Mouse (Mus musculus): Measurements from ENCODE around the gene Cd44.

Cd44 gene

GRCm38 (mm10) chr2:102913833-102914545 is 12.5 kb upstream of the Cd44 start:
- DNase-seq (ENCODE audit: low spot score): no peak

DNA sequence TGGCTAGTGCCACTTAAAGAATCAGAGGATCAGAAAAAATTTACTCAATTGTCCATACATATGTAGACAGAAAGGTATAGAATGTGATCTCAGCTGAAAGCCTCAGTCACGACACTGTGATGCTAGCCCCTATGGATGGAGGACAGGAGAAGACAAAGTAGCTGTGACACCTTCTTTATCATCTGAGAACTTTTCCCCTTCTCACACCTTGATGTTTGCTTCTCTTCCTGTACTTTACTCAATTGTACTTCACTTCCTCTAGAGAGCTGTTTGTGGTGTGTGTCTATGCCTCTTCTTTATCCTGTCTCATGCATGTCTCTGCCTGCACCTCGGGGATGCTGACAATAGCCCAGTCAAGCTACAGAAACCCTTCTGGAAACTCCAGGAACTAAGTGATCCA is 11.5 kb upstream of the Cd44 start:
- no peak for DNase-seq (ENCODE audit: low spot score)

DNA sequence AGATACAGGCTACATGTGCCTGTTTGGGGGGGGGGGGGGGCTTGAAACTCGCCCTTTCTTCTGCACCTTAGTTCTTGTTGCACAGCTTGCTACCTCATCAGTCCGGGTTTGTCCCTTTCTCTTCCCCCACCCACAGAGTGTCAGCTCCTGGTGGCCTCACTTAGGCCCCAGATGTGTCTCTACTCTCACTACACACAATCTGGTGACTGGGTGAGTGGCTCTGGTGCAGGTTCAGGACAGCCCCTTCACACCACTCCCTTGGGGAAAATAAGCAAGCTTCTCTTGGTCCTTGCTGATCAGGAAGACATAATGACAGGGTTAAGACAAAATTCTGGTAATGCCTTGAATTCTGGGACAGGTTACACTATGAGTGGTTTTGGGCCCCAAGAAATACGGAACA is 11.0 kb upstream of the Cd44 start:
- DNase-seq (ENCODE audit: low spot score): no peak

- no peak for DNase-seq (ENCODE audit: low spot score)
Observed at GRCm38 (mm10) chr2:102909403-102909802, 7.9 kb upstream of the Cd44 start.

DNA sequence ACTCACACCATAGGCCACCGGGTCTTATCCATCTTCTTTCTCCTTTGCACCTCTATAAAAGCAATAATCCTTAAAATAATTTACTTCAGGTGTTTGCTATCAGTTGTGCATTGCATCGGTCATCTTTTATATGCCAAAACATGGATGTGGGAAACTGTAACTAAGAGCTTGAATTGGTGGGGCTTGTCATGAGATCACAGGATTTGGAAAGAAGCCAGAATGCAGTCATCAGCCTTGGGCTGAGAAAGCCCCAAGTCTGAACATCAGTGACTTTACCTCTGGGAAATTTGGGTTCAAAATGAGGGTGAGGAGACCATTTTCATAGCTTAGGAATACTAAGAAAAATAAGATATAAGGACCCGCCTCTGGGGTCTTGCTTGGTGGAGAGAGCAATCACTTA is 4.1 kb upstream of the Cd44 start:
- DNase-seq (ENCODE audit: low spot score): no peak

GRCm38 (mm10) chr2:102901828-102902223 is 361 bp upstream of the Cd44 start:
- DNase-seq (ENCODE audit: low spot score): no peak

DNA sequence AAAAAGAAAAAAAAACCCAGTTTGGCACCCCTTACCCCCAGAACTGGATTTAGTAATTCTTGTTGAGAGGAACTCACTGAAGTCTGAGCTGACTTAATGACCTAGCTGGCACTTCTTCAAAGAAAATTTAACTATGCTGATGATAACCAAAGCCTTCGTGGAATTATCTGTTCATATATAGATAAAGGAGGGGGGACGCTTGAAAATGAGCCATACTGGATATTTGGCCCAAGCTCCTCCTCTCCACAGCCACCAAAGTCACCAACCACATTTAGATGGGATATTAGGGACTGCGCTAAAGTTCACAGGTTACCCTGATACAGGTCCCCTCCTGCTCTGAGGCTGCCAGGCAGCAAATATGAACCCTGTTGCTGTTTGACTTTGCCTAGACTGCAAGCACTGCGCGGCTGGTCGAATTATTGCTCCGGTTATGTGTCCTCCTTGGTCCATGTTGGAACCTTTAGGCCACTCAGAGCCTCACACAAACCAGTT is 1.2 kb downstream of the Cd44 start:
- DNase-seq (ENCODE audit: low spot score): no peak

GRCm38 (mm10) chr2:102899238-102899637 is 2.2 kb downstream of the Cd44 start:
- no peak for DNase-seq (ENCODE audit: low spot score)

GRCm38 (mm10) chr2:102898585-102898984 is 2.9 kb downstream of the Cd44 start:
- no peak for DNase-seq (ENCODE audit: low spot score)

GRCm38 (mm10) chr2:102896154-102896553 is 5.3 kb downstream of the Cd44 start:
- DNase-seq (ENCODE audit: low spot score): no peak

DNA sequence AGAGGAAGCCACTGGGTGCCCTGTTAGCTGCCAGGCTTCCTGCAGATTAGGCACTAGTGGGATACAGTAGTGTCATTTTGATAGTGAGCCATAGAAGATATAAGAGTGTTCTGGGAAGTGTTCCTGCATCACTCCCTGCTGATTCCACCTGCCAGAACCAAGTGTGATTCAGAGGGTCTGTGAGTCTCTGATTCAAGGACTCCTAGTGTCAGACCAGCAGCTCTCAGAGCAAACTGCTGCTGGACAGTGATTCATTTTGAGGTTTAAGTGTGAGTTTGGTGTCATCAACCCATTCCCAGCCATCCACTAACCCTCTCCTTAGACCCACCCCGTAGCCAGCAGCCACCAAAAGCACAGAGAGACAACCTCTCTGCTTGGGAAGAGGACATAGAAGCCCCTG is 6.3 kb downstream of the Cd44 start:
- DNase-seq (ENCODE audit: low spot score): no peak

DNA sequence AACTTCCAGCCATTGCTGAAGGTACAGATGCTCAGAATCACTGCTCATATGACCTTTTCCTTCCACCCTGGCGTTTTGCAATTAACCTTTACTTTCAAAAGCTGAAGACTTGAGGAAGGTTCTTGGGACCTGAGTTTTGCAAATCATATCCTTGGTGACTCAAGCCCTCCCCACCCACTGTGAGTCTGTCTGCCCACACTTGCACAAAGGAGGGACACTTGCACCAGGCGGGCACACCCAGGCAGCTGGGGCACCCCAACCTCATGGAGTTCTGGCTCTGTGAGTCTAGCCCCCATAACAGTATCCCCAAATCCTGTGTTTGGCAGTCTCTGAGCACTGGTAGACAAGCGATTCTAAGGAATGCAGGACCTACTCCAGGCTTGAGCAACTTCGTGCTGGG is 6.7 kb downstream of the Cd44 start:
- DNase-seq (ENCODE audit: low spot score): no peak

- no peak for DNase-seq (ENCODE audit: low spot score)
Observed at GRCm38 (mm10) chr2:102888688-102889225, 12.7 kb downstream of the Cd44 start.

- DNase-seq (ENCODE audit: low spot score): no peak
Observed at GRCm38 (mm10) chr2:102887137-102887536, 14.3 kb downstream of the Cd44 start.

DNA sequence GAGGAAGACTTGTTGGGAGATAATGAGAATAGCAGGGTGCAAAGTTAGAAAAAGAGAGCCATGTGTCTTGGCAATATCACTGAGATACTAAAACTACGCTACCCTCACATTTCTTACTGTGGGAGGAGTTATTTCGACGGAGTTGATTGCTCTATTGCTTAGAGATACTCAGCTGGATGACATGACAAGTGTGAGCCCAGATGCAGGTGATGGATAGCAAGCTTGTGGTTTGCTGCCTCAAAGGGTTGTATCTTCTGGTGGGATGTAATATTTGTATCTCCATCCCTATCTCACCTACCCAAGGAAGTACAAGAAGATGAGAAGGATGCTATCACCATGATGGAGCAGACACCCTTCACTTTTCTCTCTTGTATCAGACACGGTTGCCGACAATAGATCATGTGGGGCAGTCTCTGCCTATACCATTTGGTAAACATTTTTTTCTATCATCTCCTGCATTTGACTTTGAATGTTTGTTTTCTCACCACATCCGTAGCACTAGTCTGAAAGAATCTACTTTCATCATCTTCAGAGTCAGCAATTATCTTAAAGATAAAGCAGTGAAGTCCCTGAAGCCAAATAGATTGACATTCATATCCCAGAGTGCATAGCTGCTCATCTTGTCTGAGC is 15.0 kb downstream of the Cd44 start:
- no peak for DNase-seq (ENCODE audit: low spot score)

DNA sequence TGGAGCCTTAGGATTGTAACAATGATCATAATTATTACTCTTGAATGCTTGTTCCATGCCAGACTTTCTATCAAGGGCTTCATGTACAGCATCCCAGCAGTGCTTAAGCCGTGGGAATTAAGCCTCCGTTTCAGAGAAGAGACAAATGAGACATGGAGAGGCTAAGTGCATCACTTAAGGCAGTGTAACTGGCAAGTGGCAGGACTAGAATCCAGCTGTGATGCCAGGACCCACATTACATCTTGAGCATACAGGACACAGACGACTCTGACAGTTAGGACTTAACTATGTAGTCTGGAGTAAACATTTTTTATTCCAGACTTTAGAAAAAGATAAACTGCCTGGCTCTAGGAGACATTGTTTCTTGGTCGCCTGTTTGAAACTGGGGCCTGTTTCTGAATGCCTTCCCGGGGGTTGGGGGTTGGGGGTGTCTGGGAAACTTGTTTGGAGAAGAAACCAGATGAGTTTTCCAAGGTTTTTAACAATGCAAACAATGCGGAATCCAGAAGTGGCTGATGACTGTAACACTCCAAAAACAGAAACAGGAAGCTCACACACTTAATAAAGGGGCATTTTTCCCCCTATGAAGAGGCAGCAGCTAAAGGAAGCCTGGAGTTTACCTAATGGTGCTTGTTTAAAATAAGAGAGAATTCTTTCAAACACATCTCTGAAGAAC is 18.7 kb downstream of the Cd44 start:
- DNase-seq (ENCODE audit: low spot score): no peak

GRCm38 (mm10) chr2:102882004-102882588 is 19.4 kb downstream of the Cd44 start:
- no peak for DNase-seq (ENCODE audit: low spot score)

DNA sequence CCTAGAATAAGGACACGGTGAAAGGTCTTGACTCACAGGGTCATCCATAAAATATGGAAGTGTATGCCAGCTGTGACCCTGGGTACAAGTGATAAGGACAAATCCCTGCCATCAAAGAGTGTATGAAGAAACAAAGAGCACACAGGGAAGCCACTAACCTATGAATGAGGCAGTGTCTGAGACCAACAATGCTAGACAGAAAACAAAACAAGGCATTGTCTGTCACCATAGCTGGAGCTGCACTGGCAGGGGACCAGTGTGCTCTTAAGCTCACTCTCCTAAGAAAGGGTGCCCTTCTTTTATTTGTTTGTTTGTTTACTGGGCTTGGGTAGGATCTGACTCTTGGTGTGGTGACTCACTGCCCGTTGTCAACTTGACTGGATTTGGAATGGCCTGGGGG is 23.0 kb downstream of the Cd44 start:
- no peak for DNase-seq (ENCODE audit: low spot score)

DNA sequence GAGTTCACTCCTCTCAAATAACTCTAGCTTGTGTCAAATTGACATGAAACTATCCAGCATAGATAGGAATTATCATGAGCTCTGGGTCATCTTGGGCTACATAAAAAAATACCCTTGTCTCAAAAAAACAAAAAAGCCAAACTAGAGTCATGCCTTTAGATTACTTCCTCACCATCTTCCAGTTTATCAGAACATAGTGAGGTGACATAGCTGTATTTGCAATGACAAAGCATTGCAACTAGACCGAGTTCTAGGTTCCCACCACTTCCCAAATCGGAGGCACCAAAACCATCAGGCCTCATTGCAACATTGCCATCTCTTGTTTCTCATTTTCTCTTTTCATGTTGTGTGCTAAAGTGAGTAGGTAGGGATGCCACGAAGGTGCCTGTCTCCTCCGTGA is 24.0 kb downstream of the Cd44 start:
- DNase-seq (ENCODE audit: low spot score): no peak

GRCm38 (mm10) chr2:102876141-102876540 is 25.3 kb downstream of the Cd44 start:
- DNase-seq (ENCODE audit: low spot score): no peak

GRCm38 (mm10) chr2:102873848-102874247 is 27.6 kb downstream of the Cd44 start:
- DNase-seq (ENCODE audit: low spot score): no peak

DNA sequence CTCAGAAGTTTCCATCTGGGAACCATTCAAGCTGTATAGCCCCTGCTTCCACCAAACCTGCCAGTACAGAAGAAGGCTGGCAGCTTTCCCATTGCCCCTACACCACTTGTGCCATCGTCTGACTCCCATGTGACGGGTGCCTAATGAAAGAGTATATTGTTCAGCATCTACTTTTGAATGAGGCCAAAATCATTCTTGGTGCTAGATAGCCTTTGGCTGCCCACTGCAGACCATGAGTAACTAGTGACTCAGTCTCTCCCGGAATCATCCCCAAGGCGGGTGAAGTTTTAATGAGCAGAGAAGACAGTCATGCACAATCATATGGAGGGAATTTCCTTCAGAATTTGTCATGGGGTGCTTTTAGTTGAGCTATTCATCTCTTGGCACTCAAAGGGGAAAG is 28.3 kb downstream of the Cd44 start:
- DNase-seq (ENCODE audit: low spot score): no peak

DNA sequence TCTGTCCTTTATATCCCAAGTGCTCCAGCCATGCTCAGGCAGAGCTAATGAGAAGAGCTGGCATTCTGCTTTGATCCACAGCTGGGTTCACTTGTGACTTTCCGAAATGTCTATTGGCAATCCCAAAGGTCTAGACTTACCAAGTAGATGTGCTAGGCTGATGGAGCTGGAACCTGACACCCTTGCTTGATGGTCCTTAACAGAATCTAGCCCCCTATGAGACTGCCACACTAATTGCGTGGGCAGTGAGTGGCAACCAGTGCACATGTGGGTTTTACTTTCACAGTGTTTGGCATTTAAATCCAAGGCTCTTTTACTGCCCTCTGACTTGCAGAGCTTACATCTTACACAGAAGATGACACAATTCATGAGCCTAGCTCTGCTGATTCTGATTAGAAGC is 29.0 kb downstream of the Cd44 start:
- no peak for DNase-seq (ENCODE audit: low spot score)
